Mouse (Mus musculus) yolk sac, embryonic 10.5 days (tissue): Measurements from ENCODE around the gene 9130019O22Rik.
"Not testable (repeated sequence)": the region's sequence is repeated elsewhere in the genome, so short reads cannot be mapped to it uniquely, and the experiment has no call there.

Source experiments
- DNase-seq: peaks from one replicate; pipeline ENCODE4 v3.0.0-alpha.2; 2017; ENCODE audit warnings: low spot score

9130019O22Rik gene

GRCm38 (mm10) chr7:127375271-127376245 is 11.4 kb downstream of the 9130019O22Rik start, which contains the start of gene Zfp747:
Zfp747 (minus strand) TSS chr7:127376050.
- peak; percentile 92 for DNase-seq

GRCm38 (mm10) chr7:127371870-127372269 is 15.1 kb downstream of the 9130019O22Rik start:
- not testable (repeated sequence) for DNase-seq

DNA sequence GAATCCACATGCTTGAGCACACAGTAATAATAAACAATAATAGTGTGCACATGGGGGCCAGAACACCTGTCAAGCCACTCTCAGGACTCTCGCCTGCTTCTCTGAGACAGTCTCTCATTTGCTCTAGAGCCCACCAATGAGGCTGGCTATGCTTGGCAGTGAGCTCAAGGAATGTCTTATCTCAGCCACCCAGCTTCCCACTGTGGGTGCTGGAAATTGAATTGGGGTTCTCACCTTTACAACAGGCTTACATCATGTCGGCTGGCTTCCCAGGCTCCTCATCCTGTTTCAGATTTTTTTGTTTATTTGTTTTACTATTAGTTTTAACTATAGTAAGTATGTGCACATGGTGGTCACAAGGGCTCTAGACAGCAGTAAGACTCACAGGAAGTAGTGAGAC is 15.8 kb downstream of the 9130019O22Rik start:
- DNase-seq = no peak

- no peak for DNase-seq
Observed at GRCm38 (mm10) chr7:127366249-127366648, 20.7 kb downstream of the 9130019O22Rik start.

DNA sequence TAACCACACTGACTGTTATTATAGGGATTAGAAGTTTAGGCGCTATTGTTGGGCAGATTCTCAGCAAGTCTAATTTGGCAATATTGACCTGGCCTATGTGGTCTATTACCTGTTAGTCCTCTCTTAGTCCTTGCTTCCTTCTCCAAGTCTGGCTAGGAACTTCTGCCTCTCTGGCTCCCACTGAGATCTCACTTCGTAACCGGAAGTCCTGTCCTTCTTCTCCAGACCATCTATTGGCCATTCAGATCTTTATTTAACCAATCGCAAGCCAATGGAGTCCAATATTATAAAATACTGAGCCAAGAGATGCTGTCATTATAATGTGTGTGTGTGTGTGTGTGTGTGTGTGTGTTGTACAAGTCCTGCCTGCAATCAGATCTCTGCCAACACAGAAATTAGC is 22.8 kb downstream of the 9130019O22Rik start:
- no peak for DNase-seq

- no peak for DNase-seq
Observed at GRCm38 (mm10) chr7:127363475-127363921, 23.5 kb downstream of the 9130019O22Rik start.

DNA sequence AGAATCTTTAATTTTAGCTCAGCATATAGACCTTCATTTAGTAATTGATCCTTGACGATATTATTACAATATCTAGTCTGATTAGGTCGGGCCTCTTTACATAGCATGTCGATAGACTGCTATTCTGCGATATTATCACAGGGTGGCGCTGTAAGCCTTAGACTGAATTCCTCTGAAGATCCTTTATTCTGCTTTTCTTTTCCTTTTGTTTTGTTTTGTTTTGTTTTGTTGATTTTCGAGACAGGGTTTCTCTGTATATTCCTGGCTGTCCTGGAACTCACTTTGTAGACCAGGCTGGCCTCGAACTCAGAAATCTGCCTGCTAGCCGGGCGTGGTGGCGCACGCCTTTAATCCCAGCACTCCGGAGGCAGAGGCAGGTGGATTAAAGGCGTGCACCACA is 24.5 kb downstream of the 9130019O22Rik start:
- not testable (repeated sequence) for DNase-seq

- no peak for DNase-seq
Observed at GRCm38 (mm10) chr7:127361449-127361848, 25.5 kb downstream of the 9130019O22Rik start.

DNA sequence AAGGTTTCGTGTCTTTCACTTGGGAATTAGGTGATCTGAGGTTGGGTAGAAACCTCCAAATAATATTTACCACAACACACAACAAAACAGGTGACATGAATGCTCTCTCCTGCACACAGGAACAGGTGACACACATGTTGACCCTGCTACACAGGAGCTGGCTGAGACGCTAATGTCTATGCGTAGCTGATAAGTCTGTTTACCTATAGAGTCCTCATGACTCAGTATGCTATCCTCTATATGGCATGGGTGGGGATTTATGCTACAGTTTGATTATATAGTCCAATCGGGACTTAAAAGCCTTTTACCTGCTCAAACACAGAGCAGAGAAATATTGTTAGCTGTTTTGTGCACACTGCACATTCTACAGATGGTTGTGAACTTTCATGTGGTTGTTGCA is 26.7 kb downstream of the 9130019O22Rik start:
- DNase-seq = no peak

- no peak for DNase-seq
Observed at GRCm38 (mm10) chr7:127358472-127358871, 28.5 kb downstream of the 9130019O22Rik start.

GRCm38 (mm10) chr7:127357871-127358270 is 29.1 kb downstream of the 9130019O22Rik start:
- no peak for DNase-seq

DNA sequence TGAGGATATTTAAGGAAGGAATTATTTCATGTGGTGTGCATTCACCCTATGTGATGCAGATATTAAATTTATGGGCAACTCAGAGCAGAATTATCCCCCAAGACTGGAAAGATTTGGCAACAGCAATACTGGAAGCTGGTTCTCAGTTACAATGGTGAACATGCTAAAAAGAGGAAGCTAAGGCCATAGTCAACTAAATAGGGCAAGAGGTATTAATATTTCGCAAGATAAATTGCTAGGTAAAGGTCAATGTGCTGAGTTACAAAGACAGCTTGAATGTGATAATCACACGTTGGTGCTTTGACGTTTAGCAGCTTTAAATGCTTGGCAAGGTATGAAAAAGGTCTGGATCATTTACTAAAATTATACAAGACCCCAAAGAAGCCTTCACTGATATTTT is 31.2 kb downstream of the 9130019O22Rik start:
- no peak for DNase-seq

- DNase-seq = no peak
Observed at GRCm38 (mm10) chr7:127351230-127352004, 35.5 kb downstream of the 9130019O22Rik start.

- peak; percentile 67 for DNase-seq
Observed at GRCm38 (mm10) chr7:127346676-127347075, 40.3 kb downstream of the 9130019O22Rik start.

- peak; percentile 97 for DNase-seq
Observed at GRCm38 (mm10) chr7:127345512-127346325, 41.2 kb downstream of the 9130019O22Rik start, which contains the start of gene Zfp768. Zfp768 (minus strand) TSS chr7:127345589.

- peak; percentile 90 for DNase-seq
Observed at GRCm38 (mm10) chr7:127345092-127345491, 41.9 kb downstream of the 9130019O22Rik start.

- no peak for DNase-seq
Observed at GRCm38 (mm10) chr7:127344371-127344770, 42.6 kb downstream of the 9130019O22Rik start.

DNA sequence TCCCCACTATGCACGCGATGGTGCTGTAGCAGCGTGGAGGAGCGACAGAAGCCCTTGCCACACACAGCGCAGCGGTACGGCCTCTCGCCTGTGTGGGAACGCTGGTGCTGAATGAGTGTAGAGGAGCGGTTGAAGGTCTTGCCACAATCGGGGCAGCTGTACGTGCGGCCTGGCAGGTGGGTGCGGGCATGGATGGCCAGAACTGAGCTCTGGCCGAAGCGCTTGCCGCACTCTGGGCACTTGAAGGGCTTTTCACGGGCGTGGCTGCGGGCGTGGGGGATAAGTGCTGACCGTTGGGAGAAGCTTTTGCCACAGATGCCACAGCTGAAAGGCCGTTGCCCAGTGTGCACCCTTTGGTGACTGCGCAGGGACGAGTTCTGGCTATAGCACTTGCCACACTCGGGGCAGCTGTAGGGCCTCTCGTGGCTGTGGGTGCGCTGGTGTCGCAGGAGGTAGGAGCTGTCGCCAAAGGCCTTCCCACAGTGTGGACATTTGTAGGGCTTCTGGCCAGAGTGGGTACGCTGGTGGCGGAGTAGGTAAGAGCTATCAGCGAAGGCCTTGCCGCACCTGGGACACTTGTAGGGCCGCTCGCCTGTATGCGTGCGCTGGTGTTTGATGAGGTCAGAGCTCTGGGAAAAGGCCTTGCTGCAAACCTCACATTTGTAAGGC is 43.5 kb downstream of the 9130019O22Rik start:
- DNase-seq = no peak

- DNase-seq = no peak
Observed at GRCm38 (mm10) chr7:127342888-127343287, 44.1 kb downstream of the 9130019O22Rik start.

GRCm38 (mm10) chr7:127342332-127342731 is 44.6 kb downstream of the 9130019O22Rik start:
- no peak for DNase-seq

- not testable (repeated sequence) for DNase-seq
Observed at GRCm38 (mm10) chr7:127341861-127342260, 45.1 kb downstream of the 9130019O22Rik start.
